Mouse (Mus musculus) forebrain, embryonic 16.5 days (tissue): Measurements from ENCODE around the gene Nup107. TPM values are rescaled to one million over a fixed set of nuclear protein-coding genes. Genes with fewer than 3 reads are reported as not detected.

ENCODE experiments used
- ATAC-seq: fragments of 200-750 bp; cut with Nextera tagmentation; 2 replicates; pipeline ENCODE4 v1.8.0; 2017; ENCODE audit warnings: mild to moderate bottlenecking, moderate library complexity
- H3K27ac ChIP-seq: fragments of 300-500 bp; sonication (generic); 2 replicates; pipeline ENCODE4 v1.5.1; 2014; ENCODE audit warnings: low read length, control low read depth
- H3K27me3 ChIP-seq: fragments of 300-500 bp; sonication (generic); replicated peaks from 2 replicates; pipeline ENCODE4 v1.6.1; 2014; ENCODE audit warnings: low read length; ENCODE audit not compliant: control insufficient read depth, insufficient read depth
- H3K36me3 ChIP-seq: fragments of 300-500 bp; sonication (generic); 2 replicates; pipeline ENCODE4 v1.6.1; 2014; ENCODE audit not compliant: control insufficient read depth, insufficient read depth
- H3K4me1 ChIP-seq: fragments of 300-500 bp; sonication (generic); replicated peaks from 2 replicates; pipeline ENCODE4 v1.6.1; 2014; ENCODE audit warnings: low read length; ENCODE audit not compliant: control insufficient read depth, insufficient read depth
- H3K4me2 ChIP-seq: fragments of 300-500 bp; sonication (generic); 2 replicates; pipeline ENCODE4 v1.6.1; 2014; ENCODE audit warnings: mild to moderate bottlenecking, low read length, control low read depth
- H3K4me3 ChIP-seq: fragments of 300-500 bp; sonication (generic); replicated peaks from 2 replicates; pipeline ENCODE4 v1.5.1; 2014; ENCODE audit warnings: mild to moderate bottlenecking, low read length, control low read depth
- H3K9ac ChIP-seq: fragments of 300-500 bp; sonication (generic); replicated peaks from 2 replicates; pipeline ENCODE4 v1.6.1; 2014; ENCODE audit warnings: low read depth, low read length, control low read depth
- H3K9me3 ChIP-seq: fragments of 300-500 bp; sonication (generic); 2 replicates; pipeline ENCODE4 v1.6.1; 2016; ENCODE audit warnings: low read length; ENCODE audit not compliant: control insufficient read depth
- WGBS: fragments of 180-500 bp; shearing (Covaris S2); extraction: QIAGEN DNeasy Blood & Tissue Kit; methylation state at CpG from one replicate; pipeline ENCODE4 v1.1.7; 2014; 5-methylcytosine and 5-hydroxymethylcytosine counted together
- polyA plus RNA-seq: library from polyadenylated mRNA; unstranded; fragments of >200 nt; fragmentation: Nextera tagmentation; extraction: Ambion mirVana; gene quantifications from 2 replicates; pipeline ENCODE4 v1.2.1, GENCODE M21; 2015

The Nup107 gene
- polyA plus RNA-seq, 1 experiment from 2014 or later, result 57.9 TPM

- no peaks in the 10 kb centered on the region for H3K36me3 ChIP-seq
- H3K9me3 ChIP-seq, result no peaks in the 10 kb centered on the region
- H3K9ac ChIP-seq, result no peak overlapping the region
- no peak for ATAC-seq
- H3K27ac ChIP-seq, result no peak overlapping the region
- H3K4me3 ChIP-seq, result no peak overlapping the region
- no peaks in the 10 kb centered on the region for H3K4me1 ChIP-seq
- 77% methylated on average over 4 of the region's 4 CpGs for WGBS
- no peaks in the 10 kb centered on the region for H3K27me3 ChIP-seq
- no peak overlapping the region for H3K4me2 ChIP-seq
Observed at GRCm38 (mm10) chr10:117829022-117829421, 36.5 kb upstream of the Nup107 start.

- WGBS, result 86% methylated on average over 4 of the region's 4 CpGs
- no peaks in the 10 kb centered on the region for H3K4me1 ChIP-seq
- no peak for ATAC-seq
- H3K36me3 ChIP-seq, result no peaks in the 10 kb centered on the region
- no peak overlapping the region for H3K9ac ChIP-seq
- no peak overlapping the region for H3K27ac ChIP-seq
- no peaks in the 10 kb centered on the region for H3K9me3 ChIP-seq
- H3K4me3 ChIP-seq, result no peak overlapping the region
- H3K27me3 ChIP-seq, result no peaks in the 10 kb centered on the region
- H3K4me2 ChIP-seq, result no peak overlapping the region
Observed at GRCm38 (mm10) chr10:117828536-117828935, 36.0 kb upstream of the Nup107 start.

- peaks cover 9% of the 10 kb centered on the region; the same call in 1 of the 2 replicates for H3K36me3 ChIP-seq
- H3K9ac ChIP-seq, result no peak overlapping the region
- H3K4me2 ChIP-seq, result no peak overlapping the region
- H3K27ac ChIP-seq, result no peak overlapping the region
- H3K27me3 ChIP-seq, result no peaks in the 10 kb centered on the region
- no peak for ATAC-seq
- 92% methylated on average over 4 of the region's 4 CpGs for WGBS
- H3K4me1 ChIP-seq, result no peaks in the 10 kb centered on the region
- H3K4me3 ChIP-seq, result no peak overlapping the region
- H3K9me3 ChIP-seq, result no peaks in the 10 kb centered on the region
Observed at GRCm38 (mm10) chr10:117824647-117825046, 32.1 kb upstream of the Nup107 start.

- Histone ChIP-seq H3K36me3 (peaks cover 9% of the 10 kb centered on the region; the same call in 1 of the 2 replicates), H3K27ac (no peak overlapping the region), H3K9me3 (no peaks in the 10 kb centered on the region), H3K4me1 (no peaks in the 10 kb centered on the region), H3K9ac (no peak overlapping the region), H3K4me3 (no peak overlapping the region), H3K4me2 (no peak overlapping the region), H3K27me3 (no peaks in the 10 kb centered on the region)
- WGBS, result 65% methylated on average over 4 of the region's 4 CpGs
- no peak for ATAC-seq
Observed at GRCm38 (mm10) chr10:117824139-117824538, 31.6 kb upstream of the Nup107 start.

GRCm38 (mm10) chr10:117823321-117823720 is 30.8 kb upstream of the Nup107 start:
- Histone ChIP-seq H3K27me3 (no peaks in the 10 kb centered on the region), H3K4me1 (no peaks in the 10 kb centered on the region), H3K9me3 (no peaks in the 10 kb centered on the region), H3K36me3 (peaks cover 13% of the 10 kb centered on the region), H3K4me2 (no peak overlapping the region), H3K9ac (no peak overlapping the region), H3K27ac (no peak overlapping the region), H3K4me3 (no peak overlapping the region)
- 92% methylated on average over 6 of the region's 6 CpGs for WGBS
- no peak for ATAC-seq

GRCm38 (mm10) chr10:117818600-117818999 is 26.1 kb upstream of the Nup107 start:
- Histone ChIP-seq H3K4me3 (no peak overlapping the region), H3K27me3 (no peaks in the 10 kb centered on the region), H3K9me3 (no peaks in the 10 kb centered on the region), H3K9ac (no peak overlapping the region), H3K36me3 (peaks cover 31% of the 10 kb centered on the region), H3K4me2 (no peak overlapping the region), H3K4me1 (no peaks in the 10 kb centered on the region), H3K27ac (no peak overlapping the region)
- 84% methylated on average over 6 of the region's 6 CpGs for WGBS
- no peak for ATAC-seq

- Histone ChIP-seq H3K4me2 (no peak overlapping the region), H3K36me3 (peaks cover 30% of the 10 kb centered on the region), H3K9ac (no peak overlapping the region), H3K27ac (no peak overlapping the region), H3K9me3 (no peaks in the 10 kb centered on the region), H3K27me3 (no peaks in the 10 kb centered on the region), H3K4me1 (no peaks in the 10 kb centered on the region), H3K4me3 (no peak overlapping the region)
- WGBS, result 93% methylated on average over 6 of the region's 6 CpGs
- ATAC-seq, result no peak
Observed at GRCm38 (mm10) chr10:117816721-117817120, 24.2 kb upstream of the Nup107 start.

GRCm38 (mm10) chr10:117812501-117812900 is 20.0 kb upstream of the Nup107 start:
- no peak overlapping the region for H3K9ac ChIP-seq
- 92% methylated on average over 2 of the region's 2 CpGs for WGBS
- no peak overlapping the region for H3K4me3 ChIP-seq
- no peaks in the 10 kb centered on the region for H3K27me3 ChIP-seq
- no peaks in the 10 kb centered on the region for H3K9me3 ChIP-seq
- no peaks in the 10 kb centered on the region for H3K4me1 ChIP-seq
- H3K36me3 ChIP-seq, result peaks cover 18% of the 10 kb centered on the region
- H3K27ac ChIP-seq, result no peak overlapping the region
- no peak overlapping the region for H3K4me2 ChIP-seq
- no peak for ATAC-seq

- no peak for ATAC-seq
Observed at GRCm38 (mm10) chr10:117811555-117811954, 19.1 kb upstream of the Nup107 start.

GRCm38 (mm10) chr10:117810506-117810905 is 18.0 kb upstream of the Nup107 start:
- H3K4me2 ChIP-seq, result no peak overlapping the region

More at GRCm38 (mm10) chr10:117811555-117811954, 19.1 kb upstream of the Nup107 start:
- Histone ChIP-seq H3K4me3 (no peak overlapping the region), H3K9ac (no peak overlapping the region), H3K4me1 (no peaks in the 10 kb centered on the region), H3K36me3 (peaks cover 13% of the 10 kb centered on the region), H3K27me3 (no peaks in the 10 kb centered on the region), H3K27ac (no peak overlapping the region), H3K9me3 (no peaks in the 10 kb centered on the region), H3K4me2 (no peak overlapping the region)
- WGBS, result 96% methylated on average over 8 of the region's 8 CpGs

More at GRCm38 (mm10) chr10:117810506-117810905, 18.0 kb upstream of the Nup107 start:
- Histone ChIP-seq H3K27ac (no peak overlapping the region), H3K4me3 (no peak overlapping the region), H3K4me1 (no peaks in the 10 kb centered on the region), H3K27me3 (no peaks in the 10 kb centered on the region), H3K9me3 (no peaks in the 10 kb centered on the region), H3K36me3 (peaks cover 11% of the 10 kb centered on the region), H3K9ac (no peak overlapping the region)
- WGBS, result 83% methylated on average over 11 of the region's 11 CpGs
- ATAC-seq, result no peak
